Mouse (Mus musculus) spleen, adult 2 months (tissue): ENCODE results near the gene Rhob. TPM values are rescaled to one million over a fixed set of nuclear protein-coding genes. Genes with fewer than 3 reads are reported as not detected.

Experiments used
- DNase-seq, 2 experiments: peaks; one replicate each; pipeline versions ENCODE4 v3.0.0 to v3.0.0-alpha.2; 2012 to 2021; ENCODE audit warnings: low spot score in 2 of 2, low read depth in 1 of 2
- H3K27ac ChIP-seq: fragments of 200-500 bp; 2 replicates; pipeline ENCODE4 v1.5.1; 2012; ENCODE audit warnings: low read length, inconsistent platforms; ENCODE audit not compliant: insufficient read depth
- H3K27me3 ChIP-seq: fragments of 200-500 bp; 2 replicates; pipeline ENCODE4 v1.6.1; 2012; ENCODE audit warnings: mild to moderate bottlenecking, moderate library complexity, low read length, inconsistent platforms; ENCODE audit not compliant: control insufficient read depth, insufficient read depth
- H3K36me3 ChIP-seq: fragments of 200-500 bp; 2 replicates; pipeline ENCODE4 v1.6.1; 2012; ENCODE audit warnings: mild to moderate bottlenecking, low read length, inconsistent platforms; ENCODE audit not compliant: control insufficient read depth, insufficient read depth
- H3K4me1 ChIP-seq: fragments of 200-500 bp; 2 replicates; pipeline ENCODE4 v1.6.1; 2011; ENCODE audit warnings: inconsistent platforms; ENCODE audit not compliant: control insufficient read depth, insufficient read depth, insufficient read length
- H3K4me3 ChIP-seq: fragments of 200-500 bp; 2 replicates; pipeline ENCODE4 v1.5.1; 2011; ENCODE audit warnings: mild to moderate bottlenecking, inconsistent platforms; ENCODE audit not compliant: insufficient read depth, insufficient read length; ENCODE audit errors: extremely low read depth
- CTCF ChIP-seq: fragments of 200-500 bp; IDR thresholded peaks from 2 replicates; pipeline ENCODE4 v1.5.1; 2011; ENCODE audit warnings: mild to moderate bottlenecking, inconsistent platforms; ENCODE audit not compliant: insufficient read depth, insufficient read length, insufficient replicate concordance; ENCODE audit errors: extremely low read depth
- POLR2A ChIP-seq: fragments of 200-500 bp; IDR thresholded peaks from 2 replicates; pipeline ENCODE4 v1.6.1; 2011; ENCODE audit warnings: low read depth, low read length, inconsistent platforms
- WGBS: fragments of 180-500 bp; shearing (Covaris S2); methylation state at CpG from one replicate; pipeline ENCODE4 v1.1.7; 2018; 5-methylcytosine and 5-hydroxymethylcytosine counted together
- polyA plus RNA-seq: library from polyadenylated mRNA; depleted of rRNA; stranded (reverse); fragments of >200 nt; gene quantifications from 2 replicates; pipeline ENCODE4 v1.2.3, GENCODE M21; 2012; rRNA removed

Rhob gene
- polyA plus RNA-seq: 84.8 and 101 TPM in 2 replicates

DNA sequence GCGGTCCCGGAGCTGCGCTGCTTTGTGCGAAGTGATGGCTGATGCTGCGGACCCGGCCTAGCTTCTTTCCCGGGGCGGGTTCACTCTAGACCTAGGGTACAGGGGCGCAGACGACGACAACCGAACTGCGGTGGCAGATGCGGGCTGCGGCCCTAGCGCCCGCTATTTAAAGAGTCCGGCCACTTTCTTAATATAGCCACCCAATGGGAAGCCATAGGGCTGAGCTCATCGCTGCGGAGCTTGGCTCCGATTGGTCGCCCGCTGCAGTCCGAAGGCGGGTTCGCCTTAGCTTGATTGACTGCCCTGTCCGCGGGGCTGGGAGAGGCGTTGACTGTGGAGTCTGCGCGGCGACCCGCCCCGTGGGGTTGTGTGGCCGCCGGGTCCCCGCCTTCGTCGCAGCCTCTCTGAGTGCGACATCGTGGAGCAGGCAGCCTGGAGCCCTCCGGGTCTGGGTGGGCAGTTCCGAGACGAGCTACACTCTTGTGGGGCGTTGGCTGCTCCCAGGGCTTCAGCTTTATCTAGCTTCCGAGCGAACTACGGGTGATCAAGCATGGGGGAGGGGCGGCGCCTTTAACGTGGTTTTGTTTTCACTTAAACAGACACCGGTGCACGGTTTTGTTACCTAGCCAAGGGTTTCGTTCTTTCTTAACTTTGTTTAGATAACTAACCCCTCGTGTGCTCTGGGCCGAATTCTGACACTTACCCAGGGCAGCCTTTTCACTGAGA, at the start of gene Rhob:
Rhob (minus strand) TSS at position 139 of the 726 bp plus-strand sequence.
- Histone ChIP-seq H3K36me3 (no peaks in the 10 kb centered on the region), H3K4me1 (peaks cover 4% of the 10 kb centered on the region; the same call in 1 of the 2 replicates), H3K4me3 (peak within 1 kb of the TSS; percentile 80), H3K27me3 (no peaks in the 10 kb centered on the region), H3K27ac (peak within 1 kb of the TSS; percentile 94)
- TF ChIP-seq POLR2A (peak; percentile 93), CTCF (no peak)
- WGBS: under 1% methylated on average over 56 of the region's 56 CpGs
- peak; percentile 89 to 91 for DNase-seq

DNA sequence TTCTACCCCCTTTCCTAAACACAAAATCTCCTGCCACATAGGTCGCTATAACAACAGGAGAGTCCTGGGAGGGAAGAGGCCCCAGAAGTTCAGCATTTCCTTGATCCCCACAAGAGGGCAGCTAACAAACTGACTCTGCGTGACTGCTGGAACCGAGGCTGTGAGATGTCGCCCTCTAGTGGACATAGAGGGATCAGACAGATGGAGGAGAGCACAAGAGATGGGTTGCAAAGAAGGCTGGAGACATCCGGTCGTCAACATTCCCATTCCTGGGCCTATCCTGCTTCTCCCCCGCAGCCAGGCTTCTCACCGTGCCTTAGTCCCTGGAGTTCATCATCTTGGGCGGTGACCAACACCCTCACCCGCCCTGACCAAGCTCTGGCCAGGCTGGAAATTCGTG, 47.5 kb upstream of the Rhob start:
- Histone ChIP-seq H3K27ac (no peak overlapping the region), H3K4me3 (no peak overlapping the region), H3K4me1 (no peaks in the 10 kb centered on the region), H3K27me3 (no peaks in the 10 kb centered on the region), H3K36me3 (no peaks in the 10 kb centered on the region)
- 15% methylated on average over 11 of the region's 11 CpGs for WGBS
- DNase-seq: peak; percentile 45 to 63
- TF ChIP-seq POLR2A (no peak), CTCF (peak; percentile 96; the same call in 1 of the 2 replicates)

DNA sequence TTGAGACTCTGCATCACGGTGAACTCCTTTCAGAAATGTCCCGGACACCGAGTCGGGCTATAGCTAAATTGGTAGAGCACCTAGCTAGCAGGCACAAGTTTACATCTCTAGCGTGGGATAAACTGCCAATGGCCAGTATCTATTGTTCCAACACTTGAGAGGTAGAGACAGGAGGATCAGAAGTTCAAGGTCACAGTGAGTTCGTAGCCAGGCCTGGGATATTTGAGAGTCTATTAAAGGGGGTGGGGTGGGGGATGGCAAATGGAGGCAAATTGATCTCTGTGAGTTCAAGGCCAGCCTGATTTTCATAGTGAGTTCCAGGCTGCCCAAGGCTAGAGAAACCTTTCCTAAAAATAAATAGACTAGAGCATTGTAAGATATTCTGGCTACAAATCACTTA, 47.0 kb upstream of the Rhob start:
- Histone ChIP-seq H3K4me1 (no peaks in the 10 kb centered on the region), H3K4me3 (no peak overlapping the region), H3K27ac (no peak overlapping the region), H3K36me3 (no peaks in the 10 kb centered on the region), H3K27me3 (no peaks in the 10 kb centered on the region)
- TF ChIP-seq POLR2A (no peak), CTCF (no peak)
- no peak for DNase-seq
- 90% methylated on average over 6 of the region's 6 CpGs for WGBS

DNA sequence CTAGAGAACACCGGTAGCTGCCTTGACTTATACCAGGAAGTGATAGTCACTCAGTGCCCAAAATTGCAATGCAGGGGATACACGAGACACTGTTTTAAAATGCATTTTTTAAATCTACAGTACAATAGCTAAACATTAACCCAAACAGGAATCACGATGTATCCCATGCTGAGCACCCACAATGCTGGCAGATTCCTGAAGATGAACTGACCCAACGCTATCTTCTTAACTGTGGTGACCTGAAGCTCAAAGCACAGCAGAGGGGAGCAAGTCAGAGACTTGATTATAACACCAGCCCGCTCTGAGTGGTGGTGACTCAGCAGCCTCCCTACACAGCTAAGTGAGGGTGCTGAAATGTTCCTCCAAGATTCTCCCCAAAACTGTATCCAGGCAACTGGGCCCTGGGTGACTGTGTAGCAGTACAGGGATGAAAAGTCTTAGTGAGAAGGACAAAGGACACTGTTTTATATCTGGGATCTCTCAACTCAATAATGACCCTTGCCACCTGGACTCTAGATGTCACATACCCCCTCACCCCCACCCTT, 45.3 kb upstream of the Rhob start:
- TF ChIP-seq POLR2A (no peak), CTCF (no peak)
- no peak for DNase-seq
- Histone ChIP-seq H3K27me3 (no peaks in the 10 kb centered on the region), H3K4me1 (no peaks in the 10 kb centered on the region), H3K27ac (no peak overlapping the region), H3K4me3 (no peak overlapping the region), H3K36me3 (no peaks in the 10 kb centered on the region)
- WGBS: 87% methylated on average over 5 of the region's 5 CpGs

DNA sequence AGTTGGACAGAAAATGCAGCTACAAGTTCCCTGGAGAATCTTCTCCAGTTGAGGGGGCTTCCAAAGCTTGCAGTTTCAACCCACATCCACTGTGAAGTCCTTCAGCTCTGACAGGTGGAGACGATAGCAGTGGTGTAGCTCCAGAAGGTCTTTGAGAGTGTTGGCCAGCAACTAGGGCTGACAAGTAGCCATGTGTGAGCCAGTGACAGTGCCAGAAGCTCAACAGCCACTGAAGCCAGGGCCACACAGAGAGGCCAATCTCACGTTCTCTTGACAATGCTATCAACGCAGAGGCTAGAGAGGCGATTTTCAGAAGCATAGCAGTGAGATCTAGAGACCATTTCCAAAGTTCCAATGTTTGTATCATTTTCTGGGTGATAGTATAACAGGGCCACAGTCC, 42.6 kb upstream of the Rhob start:
- no peaks in the 10 kb centered on the region for H3K36me3 ChIP-seq
- no peak overlapping the region for H3K27ac ChIP-seq
- DNase-seq: no peak
- 94% methylated on average over 4 of the region's 4 CpGs for WGBS
- no peak for TF ChIP-seq POLR2A
- TF ChIP-seq CTCF: no peak
- no peak overlapping the region for H3K4me3 ChIP-seq
- H3K27me3 ChIP-seq: no peaks in the 10 kb centered on the region
- no peaks in the 10 kb centered on the region for H3K4me1 ChIP-seq

DNA sequence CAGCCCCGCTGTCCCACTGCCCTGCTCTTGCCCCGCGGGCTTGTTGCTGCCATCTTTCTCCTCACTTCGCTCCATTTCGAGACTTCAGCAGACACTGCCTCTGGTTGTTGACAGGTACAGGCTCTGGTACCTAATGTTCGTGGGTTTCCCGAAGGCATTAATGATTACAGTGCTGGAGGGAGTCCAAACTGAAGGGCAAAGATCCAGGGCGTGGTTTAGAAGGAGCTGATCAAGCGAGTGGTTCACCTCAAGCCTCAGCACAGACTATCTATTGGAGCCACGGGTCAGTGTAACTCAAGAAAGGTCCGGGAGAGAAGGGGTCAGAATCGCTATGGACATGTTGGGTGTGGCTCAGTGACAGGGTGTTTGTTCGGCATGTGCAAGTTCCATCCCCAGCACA, 39.7 kb upstream of the Rhob start:
- no peak for DNase-seq
- TF ChIP-seq CTCF: no peak
- no peak overlapping the region for H3K4me3 ChIP-seq

DNA sequence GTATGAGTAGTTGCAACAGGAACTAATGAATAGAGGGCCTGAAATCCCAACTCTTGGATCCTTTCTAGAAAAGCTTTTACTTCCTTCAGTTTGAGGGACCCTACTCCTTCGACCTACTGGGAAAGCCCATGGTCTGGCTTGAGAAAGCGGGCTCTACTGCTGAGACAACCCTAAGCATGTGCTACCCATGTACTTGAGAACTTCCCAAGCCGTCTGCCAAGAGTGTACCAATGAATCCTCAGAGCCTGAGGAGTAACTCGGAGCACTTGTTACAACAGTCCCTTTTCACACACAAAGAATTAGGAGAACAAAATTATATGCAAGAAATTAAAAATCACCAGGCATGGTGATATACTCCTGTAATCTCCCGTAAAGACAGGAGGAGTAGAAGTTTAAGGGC, 37.5 kb upstream of the Rhob start:
- 92% methylated on average over 5 of the region's 5 CpGs for WGBS

More for the DNA sequence above, 39.7 kb upstream of the Rhob start:
- no peaks in the 10 kb centered on the region for H3K27me3 ChIP-seq
- no peaks in the 10 kb centered on the region for H3K36me3 ChIP-seq
- H3K27ac ChIP-seq: no peak overlapping the region
- no peaks in the 10 kb centered on the region for H3K4me1 ChIP-seq
- WGBS: 80% methylated on average over 13 of the region's 13 CpGs

More for the DNA sequence above, 37.5 kb upstream of the Rhob start:
- no peak overlapping the region for H3K27ac ChIP-seq
- no peaks in the 10 kb centered on the region for H3K36me3 ChIP-seq
- no peak overlapping the region for H3K4me3 ChIP-seq
- no peak for DNase-seq
- H3K27me3 ChIP-seq: no peaks in the 10 kb centered on the region
- TF ChIP-seq CTCF (no peak), POLR2A (no peak)
- H3K4me1 ChIP-seq: no peaks in the 10 kb centered on the region
